Mouse (Mus musculus) ovary, postnatal 14 days (tissue): ENCODE results near the gene Vipr2.

Experiments
- DNase-seq: peaks from one replicate; pipeline ENCODE4 v3.0.0; 2022; ENCODE audit warnings: low spot score

Gene Vipr2

GRCm38 (mm10) chr12:116077074-116077854 is at the start of gene Vipr2:
Vipr2 (plus strand) TSS chr12:116077726.
- peak; percentile 46 for DNase-seq

- no peak for DNase-seq
Measured at GRCm38 (mm10) chr12:116028095-116028494, 49.4 kb upstream of the Vipr2 start.

- DNase-seq, result no peak
Measured at GRCm38 (mm10) chr12:116035346-116035745, 42.2 kb upstream of the Vipr2 start.

GRCm38 (mm10) chr12:116044785-116045184 is 32.7 kb upstream of the Vipr2 start:
- DNase-seq, result no peak

GRCm38 (mm10) chr12:116047440-116048377 is 29.8 kb upstream of the Vipr2 start, which contains the start of gene Zfp386:
Zfp386 (plus strand) TSS chr12:116047724.
- peak; percentile 97 for DNase-seq

GRCm38 (mm10) chr12:116048766-116049165 is 28.8 kb upstream of the Vipr2 start:
- DNase-seq, result no peak

- no peak for DNase-seq
Measured at GRCm38 (mm10) chr12:116049236-116049635, 28.3 kb upstream of the Vipr2 start.

GRCm38 (mm10) chr12:116049701-116050100 is 27.8 kb upstream of the Vipr2 start:
- DNase-seq, result no peak

- DNase-seq, result no peak
Measured at GRCm38 (mm10) chr12:116054342-116054741, 23.2 kb upstream of the Vipr2 start.

GRCm38 (mm10) chr12:116056112-116056511 is 21.4 kb upstream of the Vipr2 start:
- no peak for DNase-seq

- no peak for DNase-seq
Measured at GRCm38 (mm10) chr12:116061561-116062193, 15.8 kb upstream of the Vipr2 start.

GRCm38 (mm10) chr12:116062194-116062583 is 15.3 kb upstream of the Vipr2 start:
- no peak for DNase-seq

GRCm38 (mm10) chr12:116063020-116063419 is 14.5 kb upstream of the Vipr2 start:
- no peak for DNase-seq

- peak; percentile 33 for DNase-seq
Measured at GRCm38 (mm10) chr12:116071023-116071422, 6.5 kb upstream of the Vipr2 start.

GRCm38 (mm10) chr12:116077855-116078366 is 385 bp downstream of the Vipr2 start:
- no peak for DNase-seq

- no peak for DNase-seq
Measured at GRCm38 (mm10) chr12:116083125-116083524, 5.6 kb downstream of the Vipr2 start.

GRCm38 (mm10) chr12:116084294-116084693 is 6.8 kb downstream of the Vipr2 start:
- DNase-seq, result no peak

- no peak for DNase-seq
Measured at GRCm38 (mm10) chr12:116086951-116087600, 9.6 kb downstream of the Vipr2 start.

GRCm38 (mm10) chr12:116089836-116090235 is 12.3 kb downstream of the Vipr2 start:
- no peak for DNase-seq

GRCm38 (mm10) chr12:116094765-116095555 is 17.4 kb downstream of the Vipr2 start:
- DNase-seq, result no peak
